Mouse (Mus musculus): ENCODE results near the gene Rps23. TPM values are rescaled to one million over a fixed set of nuclear protein-coding genes. Genes with fewer than 3 reads are reported as not detected.

Gene Rps23
- polyA plus RNA-seq, 1 experiment from 2014 or later, result 176 TPM

GRCm38 (mm10) chr13:90967422-90967821 lies 44.7 kb downstream of the Rps23 start:
- Histone ChIP-seq H3K9ac (replicated peaks) (no peak overlapping the region), H3K9me3 (ENCODE audit: low read length) (no peaks in the 10 kb centered on the region), H3K4me2 (ENCODE audit: low read depth, low read length) (no peak overlapping the region), H3K36me3 (replicated peaks; ENCODE audit: insufficient read depth, low read length) (no peaks in the 10 kb centered on the region), H3K27me3 (ENCODE audit: insufficient read depth, low read length) (no peaks in the 10 kb centered on the region), H3K4me3 (ENCODE audit: low read depth, low read length) (no peak overlapping the region), H3K4me1 (ENCODE audit: insufficient read depth) (no peaks in the 10 kb centered on the region), H3K27ac (ENCODE audit: low read depth) (no peak overlapping the region)
- ATAC-seq (peak; percentile 49; the same call in 1 of the 2 replicates), DNase-seq (peak; percentile 79)
- TF ChIP-seq CTCF (IDR thresholded peaks at IDR 0.05; ENCODE audit: low read depth) (peak; percentile 86), EP300 (IDR thresholded peaks at IDR 0.05; ENCODE audit: low read depth) (no peak)
- WGBS (ENCODE audit: insufficient replicate concordance), result 5% methylated on average over 4 of the region's 4 CpGs

DNA sequence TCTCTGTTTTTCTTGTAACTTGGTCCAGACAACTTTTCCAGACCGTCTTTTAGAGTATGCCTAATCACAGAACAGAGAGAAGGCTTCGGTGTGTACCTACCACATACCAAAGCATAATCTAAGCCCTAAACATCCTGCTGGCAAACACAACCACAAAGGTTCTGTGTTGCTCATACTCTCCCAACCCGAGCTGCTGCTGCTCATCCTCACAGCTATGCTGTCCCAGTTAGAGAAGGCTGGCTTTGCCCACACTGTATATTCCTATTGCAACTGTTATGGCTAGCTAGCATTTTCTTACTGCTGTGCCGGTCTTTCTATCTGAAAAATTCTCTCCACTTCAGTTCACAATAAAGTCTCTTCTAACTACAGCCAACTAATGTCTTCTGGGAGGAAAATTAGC lies 46.2 kb downstream of the Rps23 start:
- Histone ChIP-seq H3K27me3 (ENCODE audit: insufficient read depth, low read length) (no peaks in the 10 kb centered on the region), H3K4me3 (ENCODE audit: low read depth, low read length) (no peak overlapping the region), H3K4me1 (ENCODE audit: insufficient read depth) (no peaks in the 10 kb centered on the region), H3K36me3 (replicated peaks; ENCODE audit: insufficient read depth, low read length) (no peaks in the 10 kb centered on the region), H3K27ac (ENCODE audit: low read depth) (no peak overlapping the region), H3K4me2 (ENCODE audit: low read depth, low read length) (no peak overlapping the region), H3K9ac (replicated peaks) (no peak overlapping the region), H3K9me3 (ENCODE audit: low read length) (no peaks in the 10 kb centered on the region)
- no peak for DNase-seq
- 65% methylated on average over 4 of the region's 4 CpGs for WGBS (ENCODE audit: insufficient replicate concordance)
- ATAC-seq, result no peak
- TF ChIP-seq EP300 (IDR thresholded peaks at IDR 0.05; ENCODE audit: low read depth), result no peak
- no peak for TF ChIP-seq CTCF (IDR thresholded peaks at IDR 0.05; ENCODE audit: low read depth)

GRCm38 (mm10) chr13:90970259-90971017 lies 47.7 kb downstream of the Rps23 start:
- TF ChIP-seq EP300 (IDR thresholded peaks at IDR 0.05; ENCODE audit: low read depth) (no peak), CTCF (IDR thresholded peaks at IDR 0.05; ENCODE audit: low read depth) (no peak)
- H3K9me3 ChIP-seq (ENCODE audit: low read length), result no peaks in the 10 kb centered on the region
- H3K4me3 ChIP-seq (ENCODE audit: low read depth, low read length), result no peak overlapping the region
- WGBS (ENCODE audit: insufficient replicate concordance), result 70% methylated on average over 10 of the region's 10 CpGs
- H3K27ac ChIP-seq (ENCODE audit: low read depth), result no peak overlapping the region
- no peaks in the 10 kb centered on the region for H3K36me3 ChIP-seq (replicated peaks; ENCODE audit: insufficient read depth, low read length)
- H3K9ac ChIP-seq (replicated peaks), result no peak overlapping the region
- no peak for ATAC-seq
- H3K4me2 ChIP-seq (ENCODE audit: low read depth, low read length), result no peak overlapping the region
- no peaks in the 10 kb centered on the region for H3K4me1 ChIP-seq (ENCODE audit: insufficient read depth)
- no peak for DNase-seq
- no peaks in the 10 kb centered on the region for H3K27me3 ChIP-seq (ENCODE audit: insufficient read depth, low read length)

GRCm38 (mm10) chr13:90973409-90973808 lies 50.7 kb downstream of the Rps23 start:
- H3K27ac ChIP-seq (ENCODE audit: low read depth), result no peak overlapping the region
- H3K4me3 ChIP-seq (ENCODE audit: low read depth, low read length), result no peak overlapping the region
- H3K36me3 ChIP-seq (replicated peaks; ENCODE audit: insufficient read depth, low read length), result no peaks in the 10 kb centered on the region
- DNase-seq (no peak), ATAC-seq (no peak)
- no peaks in the 10 kb centered on the region for H3K9me3 ChIP-seq (ENCODE audit: low read length)
- H3K9ac ChIP-seq (replicated peaks), result no peak overlapping the region
- WGBS (ENCODE audit: insufficient replicate concordance), result 58% methylated on average over 7 of the region's 7 CpGs
- TF ChIP-seq CTCF (IDR thresholded peaks at IDR 0.05; ENCODE audit: low read depth), result no peak
- TF ChIP-seq EP300 (IDR thresholded peaks at IDR 0.05; ENCODE audit: low read depth), result no peak
- no peaks in the 10 kb centered on the region for H3K4me1 ChIP-seq (ENCODE audit: insufficient read depth)
- H3K4me2 ChIP-seq (ENCODE audit: low read depth, low read length), result no peak overlapping the region
- no peaks in the 10 kb centered on the region for H3K27me3 ChIP-seq (ENCODE audit: insufficient read depth, low read length)

Other genes starting within 250 kb of the Rps23 start
- gene Atp6ap1l, start 17.6 kb upstream of the Rps23 start, polyA plus RNA-seq (2015; fragmentation: Nextera tagmentation; extraction: Ambion mirVana), result 0.14 TPM in 1 of 2 replicates, not detected in the other

Measured in liver, postnatal 0 days (tissue).